Mouse (Mus musculus) lung, embryonic 14.5 days (tissue): ENCODE data around the gene Lin7a. TPM values are rescaled to one million over a fixed set of nuclear protein-coding genes. Genes with fewer than 3 reads are reported as not detected.

Experiments
- ATAC-seq: fragments of 200-750 bp; cut with Nextera tagmentation; 2 replicates; pipeline ENCODE4 v1.8.0; 2017; ENCODE audit warnings: mild to moderate bottlenecking, moderate TSS enrichment, moderate library complexity; ENCODE audit not compliant: insufficient read depth
- DNase-seq: peaks from one replicate; pipeline ENCODE4 v3.0.0-alpha.2; 2015
- H3K27ac ChIP-seq: fragments of 300-500 bp; sonication (generic); 2 replicates; pipeline ENCODE4 v1.5.1; 2014; ENCODE audit warnings: low read depth, mild to moderate bottlenecking, moderate library complexity
- H3K27me3 ChIP-seq: fragments of 300-500 bp; sonication (generic); 2 replicates; pipeline ENCODE4 v1.6.1; 2014; ENCODE audit warnings: low read length, control low read depth; ENCODE audit not compliant: insufficient read depth
- H3K36me3 ChIP-seq: fragments of 300-500 bp; sonication (generic); 2 replicates; pipeline ENCODE4 v1.6.1; 2014; ENCODE audit warnings: control low read depth; ENCODE audit not compliant: insufficient read depth
- H3K4me1 ChIP-seq: fragments of 300-500 bp; sonication (generic); 2 replicates; pipeline ENCODE4 v1.6.1; 2014; ENCODE audit warnings: antibody characterized with exemption, control low read depth; ENCODE audit not compliant: insufficient read depth
- H3K4me2 ChIP-seq: fragments of 300-500 bp; sonication (generic); 2 replicates; pipeline ENCODE4 v1.6.1; 2014; ENCODE audit warnings: mild to moderate bottlenecking
- H3K4me3 ChIP-seq: fragments of 300-500 bp; sonication (generic); 2 replicates; pipeline ENCODE4 v1.5.1; 2014; ENCODE audit warnings: low read depth, low read length
- H3K9ac ChIP-seq: fragments of 300-500 bp; sonication (generic); 2 replicates; pipeline ENCODE4 v1.6.1; 2014
- H3K9me3 ChIP-seq: fragments of 300-500 bp; sonication (generic); 2 replicates; pipeline ENCODE4 v1.6.1; 2016; ENCODE audit warnings: low read depth, low read length, control low read depth
- CTCF ChIP-seq: IDR thresholded peaks from 2 replicates; pipeline ENCODE4 v1.5.1; 2016; ENCODE audit warnings: antibody characterized with exemption, low read depth
- WGBS: fragments of 180-500 bp; shearing (Covaris S2); extraction: QIAGEN DNeasy Blood & Tissue Kit; methylation state at CpG from one replicate; pipeline ENCODE4 v1.1.7; 2014; 5-methylcytosine and 5-hydroxymethylcytosine counted together
- polyA plus RNA-seq: library from polyadenylated mRNA; unstranded; fragments of >200 nt; fragmentation: Nextera tagmentation; extraction: Ambion mirVana; gene quantifications from 2 replicates; pipeline ENCODE4 v1.2.1, GENCODE M21; 2014

Gene Lin7a
- polyA plus RNA-seq, 1 experiment from 2014 or later, result 12.5 TPM

DNA sequence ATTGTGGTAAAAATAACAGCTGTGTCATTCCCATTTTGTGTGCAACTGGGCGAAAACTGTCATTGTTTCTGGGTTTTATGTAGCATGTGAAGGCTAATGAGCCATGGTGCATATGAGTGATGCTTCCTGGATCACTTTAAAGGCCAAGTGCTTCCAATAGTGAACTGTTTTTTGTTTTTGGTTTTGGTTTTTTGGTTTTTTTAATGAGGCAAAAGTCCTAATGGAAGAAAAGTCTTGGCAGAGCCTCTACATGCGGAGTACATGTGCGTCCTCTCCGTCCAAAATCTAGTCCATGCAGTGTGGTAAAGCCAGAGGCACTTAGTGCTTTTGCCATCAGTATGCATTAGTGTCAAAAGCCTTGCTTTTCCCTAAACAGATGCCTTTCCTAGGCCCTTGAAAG is 69.7 kb downstream of the Lin7a start:
- TF ChIP-seq CTCF, result no peak
- DNase-seq, result peak; percentile 3
- Histone ChIP-seq H3K4me2 (no peak overlapping the region), H3K27me3 (no peaks in the 10 kb centered on the region), H3K4me3 (no peak overlapping the region), H3K9ac (no peak overlapping the region), H3K4me1 (no peaks in the 10 kb centered on the region), H3K9me3 (no peaks in the 10 kb centered on the region), H3K27ac (no peak overlapping the region), H3K36me3 (no peaks in the 10 kb centered on the region)
- 88% methylated on average over 4 of the region's 4 CpGs for WGBS
- ATAC-seq, result no peak

DNA sequence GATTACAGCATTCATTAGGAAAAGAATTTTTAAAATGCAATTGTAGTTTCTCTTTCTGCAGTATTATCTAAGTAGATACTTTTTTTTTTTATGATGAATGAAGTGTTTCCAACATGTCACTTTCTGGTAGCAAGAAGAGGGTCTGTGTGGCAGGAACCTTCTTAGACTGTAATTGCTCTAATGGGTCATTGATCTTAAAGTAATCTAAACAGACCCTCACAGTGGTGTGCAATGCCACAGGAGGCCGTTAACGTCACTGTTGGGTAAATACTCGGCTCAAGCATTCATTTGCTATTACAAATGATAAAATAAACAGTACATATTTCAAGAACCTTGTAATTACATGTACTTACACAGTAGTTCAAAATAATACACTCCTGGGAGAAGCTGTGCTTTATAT is 72.7 kb downstream of the Lin7a start:
- ATAC-seq, result peak; percentile 56; the same call in 1 of the 2 replicates
- no peaks in the 10 kb centered on the region for H3K36me3 ChIP-seq
- WGBS, result 17% methylated on average over 3 of the region's 3 CpGs
- no peak overlapping the region for H3K27ac ChIP-seq
- H3K4me3 ChIP-seq, result no peak overlapping the region
- peak; percentile 21 for DNase-seq
- H3K4me1 ChIP-seq, result no peaks in the 10 kb centered on the region
- H3K9me3 ChIP-seq, result no peaks in the 10 kb centered on the region
- H3K27me3 ChIP-seq, result no peaks in the 10 kb centered on the region
- no peak overlapping the region for H3K4me2 ChIP-seq
- TF ChIP-seq CTCF, result no peak
- H3K9ac ChIP-seq, result no peak overlapping the region

DNA sequence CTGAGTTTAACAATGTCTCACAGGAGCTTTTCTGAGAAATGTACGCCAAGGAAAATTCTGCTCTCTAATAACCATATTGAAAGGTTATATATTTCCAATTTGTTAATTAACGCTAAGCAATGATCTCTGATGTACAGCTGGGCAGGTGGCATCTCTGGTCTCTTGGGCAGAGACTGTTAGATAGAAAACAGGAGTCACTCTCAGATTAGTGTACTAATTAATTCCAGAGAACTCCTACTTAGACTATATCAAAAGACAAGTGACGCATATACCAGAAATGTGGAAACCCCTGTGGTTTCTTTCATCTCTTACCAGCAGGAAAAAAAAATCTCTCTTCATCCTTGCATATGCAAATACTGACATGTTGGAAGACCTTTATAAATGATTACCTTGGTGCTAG is 76.4 kb downstream of the Lin7a start:
- no peaks in the 10 kb centered on the region for H3K36me3 ChIP-seq
- H3K4me3 ChIP-seq, result no peak overlapping the region
- no peak for DNase-seq
- no peak for TF ChIP-seq CTCF
- H3K27me3 ChIP-seq, result no peaks in the 10 kb centered on the region
- no peak for ATAC-seq
- H3K4me1 ChIP-seq, result no peaks in the 10 kb centered on the region
- H3K27ac ChIP-seq, result no peak overlapping the region
- H3K4me2 ChIP-seq, result no peak overlapping the region
- H3K9me3 ChIP-seq, result no peaks in the 10 kb centered on the region
- no peak overlapping the region for H3K9ac ChIP-seq
- 77% methylated on average over 3 of the region's 3 CpGs for WGBS

DNA sequence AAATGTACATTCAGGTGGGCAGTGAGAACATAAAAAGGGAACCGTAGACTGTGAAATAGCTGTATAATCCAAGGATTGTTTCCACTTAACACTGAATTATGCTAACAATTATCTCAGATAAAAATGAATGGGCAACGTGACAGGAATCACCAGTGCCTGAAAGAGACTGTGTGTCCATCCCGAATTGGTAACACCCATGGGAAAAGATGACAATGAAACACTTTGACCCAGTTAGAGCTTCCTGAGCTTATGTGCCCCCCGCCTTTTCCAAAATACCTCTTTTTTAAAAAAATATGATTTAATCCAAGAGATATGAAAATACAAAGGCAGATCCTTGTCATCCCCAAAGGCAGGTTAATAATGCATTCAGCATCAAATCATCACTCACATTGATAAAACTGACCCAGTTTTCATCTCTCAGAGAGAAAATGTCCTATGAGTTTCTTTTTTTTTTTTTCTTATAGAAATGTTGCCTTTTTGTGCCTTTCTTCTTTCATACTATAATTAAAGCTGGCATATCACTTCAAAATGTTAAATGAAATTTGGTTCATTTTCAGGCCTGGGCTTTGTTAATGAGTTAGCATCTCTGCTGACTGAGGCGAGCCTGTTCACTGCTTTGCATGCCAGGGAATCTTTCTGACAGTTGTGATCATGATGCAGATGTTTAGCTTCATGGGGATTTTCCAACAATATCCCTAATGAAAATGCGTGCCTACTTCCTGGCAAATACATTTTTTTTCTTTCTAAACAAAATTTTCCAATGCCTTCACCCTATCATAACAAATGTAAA is 80.4 kb downstream of the Lin7a start:
- TF ChIP-seq CTCF, result no peak
- 66% methylated on average over 6 of the region's 6 CpGs for WGBS

DNA sequence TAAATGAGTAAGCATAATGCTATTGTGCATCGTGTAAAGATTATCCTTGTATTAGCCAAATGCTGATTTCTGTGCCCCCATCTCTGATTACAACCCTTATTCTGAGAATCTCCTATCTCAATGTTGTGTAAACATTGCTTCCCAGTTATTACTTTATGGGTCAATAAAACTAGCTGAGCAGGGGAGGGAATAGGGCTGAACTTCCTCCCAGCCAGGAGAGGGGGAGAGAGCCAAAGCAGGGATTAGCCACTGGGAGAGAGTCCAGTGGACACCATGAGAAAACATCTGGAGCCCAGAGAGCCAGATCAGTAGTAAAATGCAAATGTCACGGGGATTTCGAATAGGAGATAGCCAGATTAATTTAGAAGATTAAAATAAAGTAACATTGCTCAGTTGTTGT is 82.0 kb downstream of the Lin7a start:
- Histone ChIP-seq H3K36me3 (no peaks in the 10 kb centered on the region), H3K27me3 (no peaks in the 10 kb centered on the region), H3K4me2 (no peak overlapping the region), H3K4me3 (no peak overlapping the region), H3K9ac (no peak overlapping the region), H3K9me3 (no peaks in the 10 kb centered on the region), H3K4me1 (no peaks in the 10 kb centered on the region), H3K27ac (no peak overlapping the region)
- DNase-seq (no peak), ATAC-seq (no peak)
- 94% methylated on average over 3 of the region's 3 CpGs for WGBS
- no peak for TF ChIP-seq CTCF

More for the DNA sequence above, 80.4 kb downstream of the Lin7a start:
- Histone ChIP-seq H3K27me3 (no peaks in the 10 kb centered on the region), H3K4me3 (no peak overlapping the region), H3K4me1 (no peaks in the 10 kb centered on the region), H3K36me3 (no peaks in the 10 kb centered on the region), H3K9ac (no peak overlapping the region), H3K27ac (no peak overlapping the region), H3K9me3 (no peaks in the 10 kb centered on the region), H3K4me2 (no peak overlapping the region)
- no peak for DNase-seq
- no peak for ATAC-seq

DNA sequence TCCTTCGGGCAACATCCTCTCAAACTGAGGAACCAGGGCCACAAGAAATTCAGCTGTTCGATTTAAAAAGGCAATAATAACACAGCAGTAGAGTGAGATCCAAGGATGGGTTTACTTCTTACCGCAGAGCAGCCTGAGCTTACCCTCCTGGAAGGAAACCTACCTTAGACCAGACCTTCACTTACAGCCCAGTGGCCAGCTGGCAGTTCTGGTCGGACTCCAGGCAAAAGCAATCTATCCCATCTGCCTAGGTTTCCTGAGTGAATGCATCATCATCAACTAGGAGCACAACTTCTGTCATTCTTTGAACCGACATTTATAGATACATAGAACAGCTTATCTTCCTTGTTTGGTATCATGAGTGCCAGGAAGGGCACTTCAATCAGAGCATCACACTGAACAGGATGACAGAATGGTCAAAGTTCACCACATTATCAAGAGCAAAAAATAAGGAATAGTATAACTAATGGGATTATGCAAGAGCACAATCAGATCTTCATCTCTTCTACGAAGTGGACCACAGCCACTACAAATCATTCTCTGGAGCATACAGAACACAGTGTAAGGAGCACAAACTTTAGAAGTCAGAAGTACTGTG is 87.1 kb downstream of the Lin7a start:
- TF ChIP-seq CTCF, result no peak
- H3K27ac ChIP-seq, result no peak overlapping the region
- 72% methylated on average over 6 of the region's 6 CpGs for WGBS
- ATAC-seq (no peak), DNase-seq (no peak)
- H3K4me3 ChIP-seq, result no peak overlapping the region
- no peaks in the 10 kb centered on the region for H3K27me3 ChIP-seq
- no peak overlapping the region for H3K9ac ChIP-seq
- no peaks in the 10 kb centered on the region for H3K36me3 ChIP-seq
- H3K4me1 ChIP-seq, result no peaks in the 10 kb centered on the region
- no peaks in the 10 kb centered on the region for H3K9me3 ChIP-seq
- H3K4me2 ChIP-seq, result no peak overlapping the region

DNA sequence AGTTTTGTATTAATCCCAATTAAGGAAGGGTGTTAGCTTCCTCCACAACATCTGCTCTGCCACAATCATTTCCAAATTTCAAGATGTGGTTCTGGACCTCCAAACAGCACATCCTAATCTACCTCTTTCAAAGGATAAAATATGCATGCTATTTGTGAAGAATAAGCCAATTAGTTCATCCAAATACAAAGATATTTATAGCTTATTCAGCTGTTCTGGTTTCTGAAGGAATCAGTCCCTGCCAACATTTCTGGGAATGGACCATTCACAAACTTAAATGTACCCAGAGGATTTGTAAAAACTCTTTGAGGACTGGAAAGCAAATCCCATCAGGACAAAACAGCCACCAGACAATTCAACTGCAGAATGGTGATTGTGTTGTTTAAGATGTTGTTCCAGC is 87.8 kb downstream of the Lin7a start:
- Histone ChIP-seq H3K4me3 (no peak overlapping the region), H3K4me1 (no peaks in the 10 kb centered on the region), H3K4me2 (no peak overlapping the region), H3K9ac (no peak overlapping the region), H3K27ac (no peak overlapping the region), H3K36me3 (no peaks in the 10 kb centered on the region), H3K9me3 (no peaks in the 10 kb centered on the region), H3K27me3 (no peaks in the 10 kb centered on the region)
- no peak for TF ChIP-seq CTCF
- ATAC-seq, result no peak
- no peak for DNase-seq
